Mouse (Mus musculus): ENCODE results near the gene Steap3.
A peak's percentile ranks its signal among the peaks of the same experiment; 100 is the strongest.
"Not testable (repeated sequence)": the region's sequence is repeated elsewhere in the genome, so short reads cannot be mapped to it uniquely, and the experiment has no call there.

Steap3 gene

GRCm38 (mm10) chr1:120272605-120273004 lies at the start of gene Steap3:
Gene Steap3 (minus strand): TSS chr1:120272705.
- no peak for DNase-seq (ENCODE audit: extremely low read depth, low read depth)

GRCm38 (mm10) chr1:120321270-120322021 lies 48.9 kb upstream of the Steap3 start:
- DNase-seq (ENCODE audit: extremely low read depth, low read depth) = no peak

GRCm38 (mm10) chr1:120305801-120306200 lies 33.3 kb upstream of the Steap3 start:
- DNase-seq (ENCODE audit: extremely low read depth, low read depth) = no peak

GRCm38 (mm10) chr1:120296936-120297335 lies 24.4 kb upstream of the Steap3 start:
- DNase-seq (ENCODE audit: extremely low read depth, low read depth) = no peak

- DNase-seq (ENCODE audit: extremely low read depth, low read depth) = peak; percentile 63
Observed at GRCm38 (mm10) chr1:120293803-120294202, 21.3 kb upstream of the Steap3 start.

- DNase-seq (ENCODE audit: extremely low read depth, low read depth) = no peak
Observed at GRCm38 (mm10) chr1:120291709-120292108, 19.2 kb upstream of the Steap3 start.

GRCm38 (mm10) chr1:120289843-120290242 lies 17.3 kb upstream of the Steap3 start:
- DNase-seq (ENCODE audit: extremely low read depth, low read depth) = no peak

- no peak for DNase-seq (ENCODE audit: extremely low read depth, low read depth)
Observed at GRCm38 (mm10) chr1:120287679-120288078, 15.2 kb upstream of the Steap3 start.

GRCm38 (mm10) chr1:120276058-120276457 lies 3.6 kb upstream of the Steap3 start:
- DNase-seq (ENCODE audit: extremely low read depth, low read depth) = not testable (repeated sequence)

GRCm38 (mm10) chr1:120275224-120275623 lies 2.7 kb upstream of the Steap3 start:
- DNase-seq (ENCODE audit: extremely low read depth, low read depth) = no peak

- DNase-seq (ENCODE audit: extremely low read depth, low read depth) = no peak
Observed at GRCm38 (mm10) chr1:120270882-120271281, 1.6 kb downstream of the Steap3 start.

- no peak for DNase-seq (ENCODE audit: extremely low read depth, low read depth)
Observed at GRCm38 (mm10) chr1:120270115-120270514, 2.4 kb downstream of the Steap3 start.

GRCm38 (mm10) chr1:120267631-120268030 lies 4.9 kb downstream of the Steap3 start:
- no peak for DNase-seq (ENCODE audit: extremely low read depth, low read depth)

- DNase-seq (ENCODE audit: extremely low read depth, low read depth) = no peak
Observed at GRCm38 (mm10) chr1:120266460-120266859, 6.0 kb downstream of the Steap3 start.

- peak; percentile 96 for DNase-seq (ENCODE audit: extremely low read depth, low read depth)
Observed at GRCm38 (mm10) chr1:120264861-120265686, 7.4 kb downstream of the Steap3 start.

- DNase-seq (ENCODE audit: extremely low read depth, low read depth) = no peak
Observed at GRCm38 (mm10) chr1:120263226-120263625, 9.3 kb downstream of the Steap3 start.

GRCm38 (mm10) chr1:120261166-120261565 lies 11.3 kb downstream of the Steap3 start:
- no peak for DNase-seq (ENCODE audit: extremely low read depth, low read depth)

GRCm38 (mm10) chr1:120259249-120259648 lies 13.3 kb downstream of the Steap3 start:
- DNase-seq (ENCODE audit: extremely low read depth, low read depth) = peak; percentile 92

GRCm38 (mm10) chr1:120258744-120259143 lies 13.8 kb downstream of the Steap3 start:
- peak; percentile 76 for DNase-seq (ENCODE audit: extremely low read depth, low read depth)

GRCm38 (mm10) chr1:120258245-120258644 lies 14.3 kb downstream of the Steap3 start:
- no peak for DNase-seq (ENCODE audit: extremely low read depth, low read depth)

- DNase-seq (ENCODE audit: extremely low read depth, low read depth) = no peak
Observed at GRCm38 (mm10) chr1:120253751-120254150, 18.8 kb downstream of the Steap3 start.

GRCm38 (mm10) chr1:120252519-120253160 lies 19.9 kb downstream of the Steap3 start:
- DNase-seq (ENCODE audit: extremely low read depth, low read depth) = no peak
